In genomic region chr7:128288923-128289544, GRCm38 (mm10) we compare ENCODE assay signal across 8 mouse cellular contexts. TPM values are rescaled to one million over a fixed set of nuclear protein-coding genes. Genes with fewer than 3 reads are reported as not detected.
A peak's percentile ranks its signal among the peaks of the same experiment; 100 is the strongest.
DNase-seq lines count a peak whose midpoint lies in the region; ATAC-seq and TF ChIP-seq lines count a peak whose summit lies in the region.

No protein-coding gene starts in this region.

- no peak overlapping the region for H3K4me3 ChIP-seq in heart, adult 2 months
- no peak overlapping the region for H3K4me3 ChIP-seq in cortical plate, adult 2 months (ENCODE audit: insufficient read depth, low read length)
- H3K4me3 ChIP-seq in limb, embryonic 14.5 days (replicated peaks; ENCODE audit: low read length) = no peak overlapping the region
- H3K4me3 ChIP-seq in stomach, postnatal 0 days (ENCODE audit: low read depth, low read length) = no peak overlapping the region

- 0 out of 2 replicates have a peak overlapping the region, but pooled peaks have one; percentile 12 for H3K9ac ChIP-seq in heart, adult 2 months (ENCODE audit: low read depth, low read length)
- H3K9ac ChIP-seq in limb, embryonic 14.5 days (ENCODE audit: low read depth, low read length, severe bottlenecking) = no peak overlapping the region
- peak overlapping the region; percentile 24 for H3K9ac ChIP-seq in stomach, postnatal 0 days (ENCODE audit: low read length)

- no peak for TF ChIP-seq POLR2A in heart, adult 2 months (IDR thresholded peaks at IDR 0.05; ENCODE audit: insufficient read depth, low read depth, low read length)
- no peak for TF ChIP-seq POLR2A in cortical plate, adult 2 months (IDR thresholded peaks at IDR 0.05; ENCODE audit: extremely low read depth, insufficient read depth, low read length)
- no peak for TF ChIP-seq POLR2A in limb, embryonic 14.5 days (IDR thresholded peaks at IDR 0.05; ENCODE audit: borderline replicate concordance, extremely low read depth, insufficient read depth, insufficient read length)

- TF ChIP-seq CTCF in heart, adult 2 months (IDR thresholded peaks at IDR 0.05) = peak; percentile 43
- TF ChIP-seq CTCF in cortical plate, adult 2 months (IDR thresholded peaks at IDR 0.05; ENCODE audit: extremely low read depth, insufficient read depth, low read length) = 0 out of 2 replicates have a peak, but pooled peaks have one; percentile 0
- peak; percentile 67 for TF ChIP-seq CTCF in stomach, postnatal 0 days (IDR thresholded peaks at IDR 0.05; ENCODE audit: low read depth)

- intact Hi-C loops in heart, adult 2 months (cut with DNase I) = no loop called here

- no peak for TF ChIP-seq EP300 in heart, adult 2 months (IDR thresholded peaks at IDR 0.05; ENCODE audit: insufficient read depth, low read depth, low read length)
- TF ChIP-seq EP300 in stomach, postnatal 0 days (optimal IDR thresholded peaks at IDR 0.05) = no peak

- H3K27me3 ChIP-seq in heart, adult 2 months (ENCODE audit: control insufficient read depth, insufficient read depth, low read length) = no peaks in the 10 kb centered on the region
- no peaks in the 10 kb centered on the region for H3K27me3 ChIP-seq in limb, embryonic 14.5 days (ENCODE audit: control insufficient read depth, insufficient read depth, low read length)
- no peaks in the 10 kb centered on the region for H3K27me3 ChIP-seq in stomach, postnatal 0 days (ENCODE audit: control insufficient read depth, insufficient read depth, low read length)

- H3K4me1 ChIP-seq in heart, adult 2 months (ENCODE audit: control insufficient read depth, insufficient read depth, low read length) = peaks cover 3% of the 10 kb centered on the region; the same call in 1 of the 2 replicates
- no peaks in the 10 kb centered on the region for H3K4me1 ChIP-seq in cortical plate, adult 2 months (ENCODE audit: control insufficient read depth, insufficient read depth, low read length)
- no peaks in the 10 kb centered on the region for H3K4me1 ChIP-seq in limb, embryonic 14.5 days (ENCODE audit: control insufficient read depth, insufficient read depth, low read length)
- peaks cover 4% of the 10 kb centered on the region; the same call in 1 of the 2 replicates for H3K4me1 ChIP-seq in stomach, postnatal 0 days (replicated peaks; ENCODE audit: control insufficient read depth, insufficient read depth)

- no peaks in the 10 kb centered on the region for H3K9me3 ChIP-seq in limb, embryonic 14.5 days (ENCODE audit: control insufficient read depth, low read length)
- H3K9me3 ChIP-seq in stomach, postnatal 0 days (ENCODE audit: control insufficient read depth, low read length) = no peaks in the 10 kb centered on the region

- DNase-seq in heart, adult 2 months = no peak
- no peak for DNase-seq in heart, adult 8-10 months (ENCODE audit: low spot score)
- DNase-seq in 3T3-L1 (ENCODE audit: low read depth, low spot score) = peak; percentile 45
- no peak for DNase-seq in limb, embryonic 14.5 days (ENCODE audit: low spot score)
- DNase-seq in stomach, postnatal 0 days (ENCODE audit: low spot score) = peak; percentile 73
- DNase-seq in cerebellum, adult 8-10 months = no peak
- no peak for DNase-seq in cerebellum, postnatal 25 days

- no peaks in the 10 kb centered on the region for H3K79me2 ChIP-seq in heart, adult 2 months (replicated peaks; ENCODE audit: control insufficient read depth, insufficient read depth, low read length)

- no peak overlapping the region for H3K4me2 ChIP-seq in limb, embryonic 14.5 days (replicated peaks; ENCODE audit: low read depth, low read length, severe bottlenecking)
- peak overlapping the region; percentile 11 for H3K4me2 ChIP-seq in stomach, postnatal 0 days (replicated peaks; ENCODE audit: low read depth)

- 0 out of 2 replicates have a peak overlapping the region, but pooled peaks have one; percentile 15 for H3K27ac ChIP-seq in heart, adult 2 months
- H3K27ac ChIP-seq in cortical plate, adult 2 months (ENCODE audit: insufficient read depth, low read length) = no peak overlapping the region
- no peak overlapping the region for H3K27ac ChIP-seq in limb, embryonic 14.5 days (replicated peaks; ENCODE audit: low read depth, low read length)
- H3K27ac ChIP-seq in stomach, postnatal 0 days (replicated peaks) = peak overlapping the region; percentile 63

- no peaks in the 10 kb centered on the region for H3K36me3 ChIP-seq in heart, adult 2 months (ENCODE audit: control insufficient read depth, insufficient read depth, low read length)
- H3K36me3 ChIP-seq in limb, embryonic 14.5 days (ENCODE audit: control insufficient read depth, insufficient read depth, low read length) = peaks cover 51% of the 10 kb centered on the region
- peaks cover 12% of the 10 kb centered on the region for H3K36me3 ChIP-seq in stomach, postnatal 0 days (ENCODE audit: control insufficient read depth, insufficient read depth, low read length)

- ATAC-seq in limb, embryonic 14.5 days (ENCODE audit: low FRiP score, low read depth) = peak; percentile 47
- peak; percentile 89 for ATAC-seq in stomach, postnatal 0 days (ENCODE audit: low FRiP score, low TSS enrichment)

- 28% methylated on average over 9 of the region's 9 CpGs for WGBS in heart, adult 2 months
- 32% methylated on average over 9 of the region's 9 CpGs for WGBS in limb, embryonic 14.5 days
- WGBS in stomach, postnatal 0 days = 21% methylated on average over 9 of the region's 9 CpGs

RNA-seq across cellular contexts. Expression of gene BC017158, which starts 8.9 kb away (rescaled TPM):
- 1 to 10 TPM; 6.2 to 6.5 TPM for total RNA-seq in heart, adult 2 months (2021)
- polyA plus RNA-seq in heart, adult 2 months (2012; rRNA removed) = 12.1 and 12.7 TPM in 2 replicates
- 1 to 10 TPM; 5.8 to 6.9 (median 6.5) TPM for total RNA-seq in heart, adult 8-10 months (2022)
- 30.9 and 31.8 TPM in 2 replicates for polyA plus RNA-seq in cortical plate, adult 2 months (2012; rRNA removed)
- 46.1 and 52.6 TPM in 2 replicates for polyA plus RNA-seq in limb, embryonic 14.5 days (2012; rRNA removed)
- 28.5 and 31.8 TPM in 2 replicates for polyA plus RNA-seq in limb, embryonic 14.5 days (2014; fragmentation: Nextera tagmentation; extraction: Ambion mirVana)
- 17.0 and 19.4 TPM in 2 replicates for polyA plus RNA-seq in stomach, postnatal 0 days (2015; fragmentation: Nextera tagmentation; extraction: Ambion mirVana)

RNA-seq across cellular contexts. Expression of gene Slc5a2, which starts 23.6 kb away (rescaled TPM):
- total RNA-seq in heart, adult 2 months (2021) = not detected
- polyA plus RNA-seq in heart, adult 2 months (2012; rRNA removed) = 0.37 TPM in 1 of 2 replicates, not detected in the other
- total RNA-seq in heart, adult 8-10 months (2022) = not detected
- not detected in 2 replicates for polyA plus RNA-seq in cortical plate, adult 2 months (2012; rRNA removed)
- polyA plus RNA-seq in limb, embryonic 14.5 days (2012; rRNA removed) = 0.04 TPM in 1 of 2 replicates, not detected in the other
- not detected in 2 replicates for polyA plus RNA-seq in limb, embryonic 14.5 days (2014; fragmentation: Nextera tagmentation; extraction: Ambion mirVana)
- polyA plus RNA-seq in stomach, postnatal 0 days (2015; fragmentation: Nextera tagmentation; extraction: Ambion mirVana) = 0.63 and 1.0 TPM in 2 replicates

RNA-seq across cellular contexts. Expression of gene Tgfb1i1, which starts 42.4 kb away (rescaled TPM):
- total RNA-seq in heart, adult 2 months (2021) = 10 to 100 TPM; 14.3 to 20.1 TPM
- 26.2 and 28.2 TPM in 2 replicates for polyA plus RNA-seq in heart, adult 2 months (2012; rRNA removed)
- 10 to 100 TPM; 13.5 to 15.7 (median 14.6) TPM for total RNA-seq in heart, adult 8-10 months (2022)
- polyA plus RNA-seq in cortical plate, adult 2 months (2012; rRNA removed) = 16.4 and 17.6 TPM in 2 replicates
- polyA plus RNA-seq in limb, embryonic 14.5 days (2012; rRNA removed) = 46.0 and 55.5 TPM in 2 replicates
- polyA plus RNA-seq in limb, embryonic 14.5 days (2014; fragmentation: Nextera tagmentation; extraction: Ambion mirVana) = 51.2 and 55.4 TPM in 2 replicates
- polyA plus RNA-seq in stomach, postnatal 0 days (2015; fragmentation: Nextera tagmentation; extraction: Ambion mirVana) = 167 and 178 TPM in 2 replicates

RNA-seq across cellular contexts. Expression of gene 9130023H24Rik, which starts 51.2 kb away (rescaled TPM):
- total RNA-seq in heart, adult 2 months (2021) = 1 to 10 TPM; 3.2 to 3.6 TPM
- 1.7 and 2.2 TPM in 2 replicates for polyA plus RNA-seq in heart, adult 2 months (2012; rRNA removed)
- total RNA-seq in heart, adult 8-10 months (2022) = 1 to 10 TPM; 3.0 to 4.0 (median 3.6) TPM
- 1.9 and 2.4 TPM in 2 replicates for polyA plus RNA-seq in cortical plate, adult 2 months (2012; rRNA removed)
- polyA plus RNA-seq in limb, embryonic 14.5 days (2012; rRNA removed) = 3.2 and 3.4 TPM in 2 replicates
- 8.1 and 8.8 TPM in 2 replicates for polyA plus RNA-seq in limb, embryonic 14.5 days (2014; fragmentation: Nextera tagmentation; extraction: Ambion mirVana)
- 4.6 and 5.0 TPM in 2 replicates for polyA plus RNA-seq in stomach, postnatal 0 days (2015; fragmentation: Nextera tagmentation; extraction: Ambion mirVana)

RNA-seq across cellular contexts. Expression of gene Armc5, which starts 51.9 kb away (rescaled TPM):
- total RNA-seq in heart, adult 2 months (2021) = 1 to 10 TPM; 6.8 to 7.1 TPM
- 11.2 and 12.3 TPM in 2 replicates for polyA plus RNA-seq in heart, adult 2 months (2012; rRNA removed)
- total RNA-seq in heart, adult 8-10 months (2022) = 10 to 100 TPM in 1 of 4 experiments, 1 to 10 TPM in 3; 7.0 to 10.5 (median 7.9) TPM
- polyA plus RNA-seq in cortical plate, adult 2 months (2012; rRNA removed) = 12.9 and 13.0 TPM in 2 replicates
- 21.2 and 31.9 TPM in 2 replicates for polyA plus RNA-seq in limb, embryonic 14.5 days (2012; rRNA removed)
- polyA plus RNA-seq in limb, embryonic 14.5 days (2014; fragmentation: Nextera tagmentation; extraction: Ambion mirVana) = 14.5 and 16.7 TPM in 2 replicates
- 10.7 and 12.4 TPM in 2 replicates for polyA plus RNA-seq in stomach, postnatal 0 days (2015; fragmentation: Nextera tagmentation; extraction: Ambion mirVana)

Comparison
In these comparisons a context has a peak if more than half of its experiments do, and no peak if none do; other contexts are left out.
1. DNase-seq: peak in 3T3-L1 (single experiment) and stomach, postnatal 0 days (single experiment); none in heart, adult 2 months (0 of 2), heart, adult 8-10 months (single experiment), limb, embryonic 14.5 days (single experiment), cerebellum, adult 8-10 months (single experiment) and cerebellum, postnatal 25 days (0 of 2).
2. H3K27ac ChIP-seq: peak in heart, adult 2 months (single experiment) and stomach, postnatal 0 days (single experiment); none in cortical plate, adult 2 months (single experiment) and limb, embryonic 14.5 days (single experiment).
3. CTCF ChIP-seq: peak in every context shown above with its lines; median percentile 67 in stomach, postnatal 0 days; 43 in heart, adult 2 months; 0 in cortical plate, adult 2 months.